20 mouse cellular contexts compared by ENCODE assay signal in the genomic region with DNA sequence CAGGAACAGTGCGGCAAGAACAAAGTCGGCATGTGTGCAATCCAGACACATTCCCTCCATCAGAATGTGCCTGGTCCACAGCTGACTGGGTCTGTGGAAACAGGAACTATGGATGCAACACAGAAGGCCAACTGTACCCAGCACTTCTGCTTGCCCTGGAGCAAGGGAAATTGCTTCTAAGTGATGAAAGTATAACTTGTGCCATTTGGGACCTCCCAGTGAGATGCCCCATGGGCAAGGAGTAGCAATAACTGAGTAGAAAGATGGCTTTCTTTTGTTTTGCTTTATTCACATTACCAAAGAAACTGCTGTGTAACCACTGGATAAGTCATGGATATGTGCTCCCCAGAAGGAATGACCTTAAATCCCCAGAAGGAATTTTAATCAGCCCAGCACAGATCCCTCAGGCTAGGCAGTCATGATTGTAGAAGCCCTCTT.
DNase-seq lines count a peak whose midpoint lies in the region; ATAC-seq and TF ChIP-seq lines count a peak whose summit lies in the region.
"Had no signal": no experiment of that assay in that cellular context is flagged by ENCODE, and none has a peak within 500 bp of the region (broad histone marks: within the 10 kb centered on the region; RNA-seq: fewer than 3 reads in every experiment).

No protein-coding gene starts in this region.

- no peak for ATAC-seq in kidney, embryonic 15.5 days (replicated peaks; ENCODE audit: low FRiP score)
- peak; percentile 99 for ATAC-seq in Patski
- ATAC-seq in megakaryocyte, adult 5-6 weeks (ENCODE audit: poor library complexity, severe bottlenecking), result peak; percentile 82
- ATAC-seq in forebrain, embryonic 15.5 days (replicated peaks), result no peak
- ATAC-seq: forebrain, embryonic 14.5 days had no signal

- POLR2A ChIA-PET in Patski (lab: Charles Lee), result interaction anchor here (0.7 to 2.4 kb wide), 8 partner anchors 20 to 136 kb away, joined by 3 to 19 read pairs (median 5); no protein-coding TSS in a partner anchor

- H3K4me3 ChIP-seq in kidney, embryonic 15.5 days (replicated peaks), result no peak overlapping the region
- no peak overlapping the region for H3K4me3 ChIP-seq in forebrain, embryonic 15.5 days
- H3K4me3 ChIP-seq: heart, embryonic 13.5 days had no signal

- 61% methylated on average over 2 of the region's 2 CpGs for WGBS in kidney, embryonic 15.5 days
- WGBS in forebrain, embryonic 15.5 days, result 90% methylated on average over 2 of the region's 2 CpGs

- DNase-seq in kidney, postnatal 10 days, result no peak
- DNase-seq in Patski (ENCODE audit: low read depth, low spot score), result peak; percentile 96
- peak; percentile 52 for DNase-seq in fibroblast of lung, adult 2 months (ENCODE audit: low read depth)
- DNase-seq in cerebellum, postnatal 14 days, result no peak
- DNase-seq in embryo, embryonic 10.5 days (ENCODE audit: low spot score), result no peak
- DNase-seq: cerebellum, postnatal 10 days; heart, adult 11 months; heart, postnatal 36 days; kidney, adult 8-10 months; layer of hippocampus, adult 9-11 months; lung, adult 2 months; lung, postnatal 36 days; midbrain, embryonic 14.5 days; thymus, adult 2 months had no signal

- no peaks in the 10 kb centered on the region for H3K27me3 ChIP-seq in kidney, embryonic 15.5 days
- H3K27me3 ChIP-seq in Patski, result no peaks in the 10 kb centered on the region
- H3K27me3 ChIP-seq in forebrain, embryonic 15.5 days, result no peaks in the 10 kb centered on the region
- H3K27me3 ChIP-seq: heart, embryonic 13.5 days had no signal

- H3K9me3 ChIP-seq in kidney, embryonic 15.5 days (replicated peaks), result no peaks in the 10 kb centered on the region
- no peaks in the 10 kb centered on the region for H3K9me3 ChIP-seq in forebrain, embryonic 15.5 days
- H3K9me3 ChIP-seq: heart, embryonic 13.5 days had no signal

- H3K9ac ChIP-seq in kidney, embryonic 15.5 days, result no peak overlapping the region
- H3K9ac ChIP-seq in forebrain, embryonic 15.5 days (replicated peaks), result no peak overlapping the region

- CTCF ChIA-PET in Patski (lab: Charles Lee), result interaction anchor here (0.9 to 2.3 kb wide), 10 partner anchors 16 to 136 kb away, joined by 3 to 9 read pairs (median 6); no protein-coding TSS in a partner anchor

- no peak overlapping the region for H3K4me2 ChIP-seq in kidney, embryonic 15.5 days
- no peak overlapping the region for H3K4me2 ChIP-seq in forebrain, embryonic 15.5 days (replicated peaks)
- H3K4me2 ChIP-seq: heart, embryonic 13.5 days; liver, embryonic 11.5 days had no signal

- H3K36me3 ChIP-seq in kidney, embryonic 15.5 days, result no peaks in the 10 kb centered on the region
- no peaks in the 10 kb centered on the region for H3K36me3 ChIP-seq in forebrain, embryonic 15.5 days
- H3K36me3 ChIP-seq: heart, embryonic 13.5 days had no signal

- H3K4me1 ChIP-seq in kidney, embryonic 15.5 days, result peaks cover 15% of the 10 kb centered on the region
- H3K4me1 ChIP-seq in forebrain, embryonic 15.5 days, result peaks cover 5% of the 10 kb centered on the region; the same call in 1 of the 2 replicates

- in situ Hi-C loops in Patski (cut with MboI; ENCODE audit: low pct_unique_long_range_greater_than_20kb), result no loop called here

- no peak for TF ChIP-seq CTCF in Patski (IDR thresholded peaks at IDR 0.05)

- H3K27ac ChIP-seq in kidney, embryonic 15.5 days, result peak overlapping the region; percentile 49
- H3K27ac ChIP-seq in forebrain, embryonic 15.5 days (replicated peaks), result no peak overlapping the region
- H3K27ac ChIP-seq: heart, embryonic 13.5 days had no signal

Comparison
In these comparisons a context has a peak if more than half of its experiments do, and no peak if none do; other contexts are left out.
1. ATAC-seq: peak in Patski (single experiment) and megakaryocyte, adult 5-6 weeks (single experiment); none in kidney, embryonic 15.5 days (single experiment) and forebrain, embryonic 15.5 days (single experiment).
2. DNase-seq: peak in Patski (single experiment) and fibroblast of lung, adult 2 months (single experiment); none in kidney, postnatal 10 days (single experiment), cerebellum, postnatal 14 days (0 of 2) and embryo, embryonic 10.5 days (single experiment).